Mouse (Mus musculus) kidney, postnatal 0 days (tissue): ENCODE results near the gene Gpc5. TPM values are rescaled to one million over a fixed set of nuclear protein-coding genes. Genes with fewer than 3 reads are reported as not detected.

ENCODE experiments used
- ATAC-seq: fragments of 200-750 bp; cut with Nextera tagmentation; replicated peaks from 2 replicates; pipeline ENCODE4 v1.8.0; 2017; ENCODE audit warnings: low read depth, moderate number of reproducible peaks, moderate TSS enrichment, moderate library complexity; ENCODE audit not compliant: low FRiP score
- DNase-seq: peaks from one replicate; pipeline ENCODE4 v3.0.0-alpha.2; 2016; ENCODE audit warnings: low spot score
- H3K27ac ChIP-seq: fragments of 300-500 bp; sonication (generic); 2 replicates; pipeline ENCODE4 v1.5.1; 2014; ENCODE audit warnings: mild to moderate bottlenecking
- H3K27me3 ChIP-seq: fragments of 300-500 bp; sonication (generic); 2 replicates; pipeline ENCODE4 v1.6.1; 2014; ENCODE audit warnings: low read length, mixed read lengths; ENCODE audit not compliant: insufficient read depth
- H3K36me3 ChIP-seq: fragments of 300-500 bp; sonication (generic); 2 replicates; pipeline ENCODE4 v1.6.1; 2014; ENCODE audit warnings: low read length, mixed read lengths; ENCODE audit not compliant: insufficient read depth
- H3K4me1 ChIP-seq: fragments of 300-500 bp; sonication (generic); replicated peaks from 2 replicates; pipeline ENCODE4 v1.6.1; 2014; ENCODE audit warnings: antibody characterized with exemption, low read length, mixed read lengths; ENCODE audit not compliant: insufficient read depth
- H3K4me2 ChIP-seq: fragments of 300-500 bp; sonication (generic); 2 replicates; pipeline ENCODE4 v1.6.1; 2014; ENCODE audit warnings: mild to moderate bottlenecking, low read length, moderate library complexity, mixed read lengths
- H3K4me3 ChIP-seq: fragments of 300-500 bp; sonication (generic); replicated peaks from 2 replicates; pipeline ENCODE4 v1.5.1; 2014; ENCODE audit warnings: low read depth, low read length
- H3K9ac ChIP-seq: fragments of 300-500 bp; sonication (generic); 2 replicates; pipeline ENCODE4 v1.6.1; 2014; ENCODE audit warnings: low read depth, low read length
- H3K9me3 ChIP-seq: fragments of 300-500 bp; sonication (generic); replicated peaks from 2 replicates; pipeline ENCODE4 v1.6.1; 2016; ENCODE audit warnings: low read length, inconsistent platforms, mixed read lengths
- CTCF ChIP-seq: IDR thresholded peaks from 2 replicates; pipeline ENCODE4 v1.5.1; 2016; ENCODE audit warnings: antibody characterized with exemption, low read depth, mild to moderate bottlenecking, moderate library complexity
- WGBS: fragments of 180-500 bp; shearing (Covaris S2); extraction: QIAGEN DNeasy Blood & Tissue Kit; methylation state at CpG from one replicate; pipeline ENCODE4 v1.1.7; 2014; 5-methylcytosine and 5-hydroxymethylcytosine counted together
- polyA plus RNA-seq: library from polyadenylated mRNA; unstranded; fragments of >200 nt; fragmentation: Nextera tagmentation; extraction: Ambion mirVana; gene quantifications from 2 replicates; pipeline ENCODE4 v1.2.1, GENCODE M21; 2015

Gene Gpc5
- polyA plus RNA-seq, 1 experiment from 2014 or later = 18.5 TPM

DNA sequence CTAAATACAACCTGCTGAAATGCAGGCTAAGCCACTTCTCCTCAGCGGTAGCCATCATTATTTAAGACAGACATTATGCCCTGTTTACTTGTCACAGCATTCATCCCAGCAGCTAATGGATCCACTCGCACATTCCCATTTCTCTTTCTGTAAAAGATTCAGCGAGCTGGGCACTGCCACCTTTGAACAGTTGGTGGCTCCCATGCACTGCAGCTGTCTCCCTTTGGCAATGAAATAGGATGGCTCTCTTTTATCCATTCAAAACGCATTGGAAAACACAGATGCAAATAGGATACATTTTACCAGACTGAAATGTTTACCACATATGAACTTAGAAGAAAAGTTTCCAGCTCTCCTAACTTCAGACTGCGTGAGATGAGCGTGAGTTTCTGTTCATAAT is 21.5 kb upstream of the Gpc5 start:
- Histone ChIP-seq H3K4me3 (no peak overlapping the region), H3K9me3 (no peaks in the 10 kb centered on the region), H3K36me3 (no peaks in the 10 kb centered on the region), H3K4me2 (no peak overlapping the region), H3K9ac (no peak overlapping the region), H3K27ac (no peak overlapping the region), H3K27me3 (no peaks in the 10 kb centered on the region), H3K4me1 (no peaks in the 10 kb centered on the region)
- DNase-seq (peak; percentile 53), ATAC-seq (no peak)
- 37% methylated on average over 6 of the region's 6 CpGs for WGBS
- TF ChIP-seq CTCF = peak; percentile 82

DNA sequence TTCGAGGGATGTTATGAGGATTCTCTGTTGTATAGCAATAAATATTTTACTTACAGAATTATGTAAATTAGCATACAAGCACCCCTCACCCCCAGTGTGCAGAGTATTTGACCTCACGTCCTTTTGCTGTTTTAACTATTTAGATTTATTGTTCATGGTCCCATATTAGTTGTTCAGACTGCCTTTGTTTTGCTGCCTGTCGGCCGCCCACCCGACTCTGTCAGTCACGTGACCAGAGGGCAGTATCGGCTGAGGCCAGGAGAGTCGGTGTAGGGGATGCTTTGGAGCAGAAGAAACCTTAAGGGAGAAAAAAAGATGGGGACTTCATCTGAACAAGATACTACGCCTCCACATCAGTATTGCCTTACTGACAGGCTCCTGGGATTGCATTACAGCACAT is 14.7 kb upstream of the Gpc5 start:
- Histone ChIP-seq H3K36me3 (no peaks in the 10 kb centered on the region), H3K27ac (no peak overlapping the region), H3K4me3 (no peak overlapping the region), H3K27me3 (no peaks in the 10 kb centered on the region), H3K4me1 (no peaks in the 10 kb centered on the region), H3K9ac (no peak overlapping the region), H3K4me2 (no peak overlapping the region), H3K9me3 (no peaks in the 10 kb centered on the region)
- ATAC-seq = no peak
- 35% methylated on average over 9 of the region's 9 CpGs for WGBS
- no peak for DNase-seq
- TF ChIP-seq CTCF = no peak

DNA sequence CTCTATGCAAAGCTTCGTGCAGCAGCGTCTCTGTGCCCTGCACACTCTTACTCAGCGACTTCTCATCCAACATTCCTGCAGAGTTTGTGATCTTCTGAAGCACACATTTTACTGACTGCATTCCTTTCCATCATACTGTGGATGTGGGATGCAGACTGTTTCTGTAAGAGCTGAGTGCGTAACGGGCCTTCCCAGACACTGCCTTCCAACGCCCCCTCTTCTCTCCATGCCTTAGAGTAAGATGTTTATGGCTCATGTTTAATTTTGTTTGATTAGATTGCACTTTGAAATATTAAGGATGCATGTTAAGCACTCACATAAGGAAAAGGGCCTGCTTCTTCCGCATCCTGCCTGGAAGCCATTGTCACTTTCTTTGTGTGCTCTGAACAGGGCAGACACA is 14.0 kb upstream of the Gpc5 start:
- no peaks in the 10 kb centered on the region for H3K36me3 ChIP-seq
- ATAC-seq = no peak
- no peak overlapping the region for H3K9ac ChIP-seq
- no peaks in the 10 kb centered on the region for H3K4me1 ChIP-seq
- H3K4me3 ChIP-seq = no peak overlapping the region
- TF ChIP-seq CTCF = no peak
- H3K27ac ChIP-seq = no peak overlapping the region
- H3K4me2 ChIP-seq = no peak overlapping the region
- 74% methylated on average over 7 of the region's 7 CpGs for WGBS
- H3K27me3 ChIP-seq = no peaks in the 10 kb centered on the region
- H3K9me3 ChIP-seq = no peaks in the 10 kb centered on the region
- DNase-seq = no peak

DNA sequence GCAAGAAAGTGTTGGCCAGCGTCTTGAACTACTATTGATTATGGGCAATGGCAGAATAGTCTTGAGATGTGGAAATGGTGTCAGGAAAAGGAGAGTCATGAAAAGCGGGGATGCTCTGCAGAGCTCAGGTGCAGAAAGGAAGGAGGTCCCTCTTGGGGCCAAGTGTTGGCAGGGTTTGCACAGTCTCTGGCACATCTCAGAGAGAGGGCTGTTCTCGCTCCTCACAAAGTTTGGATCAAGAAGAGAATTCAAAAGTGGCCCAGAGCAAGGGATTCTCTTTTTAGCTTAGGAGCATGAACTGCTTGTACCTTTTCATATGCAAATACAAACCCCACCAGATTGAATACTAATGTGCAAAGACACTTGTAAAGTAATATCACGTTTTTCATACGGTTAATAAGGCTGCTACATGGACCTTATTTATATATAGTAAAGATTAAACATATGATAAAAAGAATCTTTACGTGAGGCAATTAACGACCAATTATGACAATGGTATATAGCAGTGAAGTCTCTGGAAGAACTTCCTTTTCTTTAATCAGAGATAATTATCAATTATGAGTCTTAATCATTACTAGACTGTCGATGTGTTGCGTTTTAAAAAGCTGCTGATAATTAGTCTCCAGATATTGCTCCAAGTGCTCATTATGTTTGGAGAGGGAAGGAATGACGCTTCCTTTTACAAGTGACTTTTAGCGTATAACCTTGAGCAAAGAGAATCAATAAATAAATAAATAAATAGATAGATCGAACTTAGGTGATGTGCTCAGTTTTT is 10.1 kb upstream of the Gpc5 start:
- Histone ChIP-seq H3K36me3 (no peaks in the 10 kb centered on the region), H3K4me2 (no peak overlapping the region), H3K27ac (no peak overlapping the region), H3K9me3 (no peaks in the 10 kb centered on the region), H3K4me1 (no peaks in the 10 kb centered on the region), H3K9ac (no peak overlapping the region), H3K4me3 (no peak overlapping the region), H3K27me3 (no peaks in the 10 kb centered on the region)
- ATAC-seq (no peak), DNase-seq (no peak)
- WGBS = 84% methylated on average over 12 of the region's 12 CpGs
- no peak for TF ChIP-seq CTCF

DNA sequence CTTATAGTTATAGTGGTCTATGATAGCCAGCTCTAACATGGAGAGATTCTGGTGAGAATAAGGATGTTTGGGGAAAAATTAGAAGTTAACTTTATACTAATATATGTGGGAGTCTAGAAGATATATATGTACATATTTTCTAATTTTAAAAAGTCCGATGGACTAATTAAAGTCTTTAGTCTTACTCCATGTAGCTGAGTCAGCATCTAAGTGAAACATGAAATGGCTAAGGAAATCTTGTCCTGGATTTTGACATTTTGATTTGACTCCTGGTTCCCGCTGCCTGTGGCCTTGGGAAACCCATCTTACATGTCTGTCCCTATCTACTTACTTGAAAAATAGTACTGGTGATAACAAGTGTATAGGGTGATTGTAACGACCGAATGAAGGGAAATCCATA is 1.5 kb upstream of the Gpc5 start:
- no peak for TF ChIP-seq CTCF
- H3K4me2 ChIP-seq = no peak overlapping the region
- H3K27ac ChIP-seq = no peak overlapping the region
- H3K9ac ChIP-seq = no peak overlapping the region
- H3K36me3 ChIP-seq = no peaks in the 10 kb centered on the region
- ATAC-seq (no peak), DNase-seq (no peak)
- no peaks in the 10 kb centered on the region for H3K27me3 ChIP-seq
- WGBS = 88% methylated on average over 4 of the region's 4 CpGs
- H3K4me1 ChIP-seq = no peaks in the 10 kb centered on the region
- H3K9me3 ChIP-seq = no peaks in the 10 kb centered on the region
- H3K4me3 ChIP-seq = no peak overlapping the region

DNA sequence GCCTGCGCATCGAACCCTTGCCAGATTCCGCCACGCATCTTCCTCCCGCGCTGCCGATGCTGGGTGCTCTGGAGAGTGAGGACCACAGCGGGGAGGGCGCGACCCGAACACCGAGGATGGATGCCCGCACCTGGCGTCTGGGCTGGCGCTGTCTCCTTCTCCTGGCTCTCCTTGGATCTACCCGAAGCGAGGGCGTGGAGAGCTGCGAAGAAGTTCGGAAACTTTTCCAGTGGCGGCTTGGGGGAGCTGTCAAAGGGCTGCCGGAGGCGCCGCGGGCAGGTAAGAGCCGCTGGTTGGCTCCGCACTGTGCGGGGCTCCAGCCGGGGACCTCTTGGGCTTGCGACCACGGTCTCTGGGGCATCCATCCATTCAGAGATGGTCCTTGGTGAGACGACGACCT is 495 bp downstream of the Gpc5 start:
- H3K4me3 ChIP-seq = peak overlapping the region; percentile 69
- no peaks in the 10 kb centered on the region for H3K4me1 ChIP-seq
- DNase-seq (no peak), ATAC-seq (peak; percentile 33)
- H3K9ac ChIP-seq = peak overlapping the region; percentile 61
- WGBS = under 1% methylated on average over 33 of the region's 33 CpGs
- no peak for TF ChIP-seq CTCF
- H3K36me3 ChIP-seq = no peaks in the 10 kb centered on the region
- no peaks in the 10 kb centered on the region for H3K27me3 ChIP-seq
- H3K4me2 ChIP-seq = peak overlapping the region; percentile 91
- H3K9me3 ChIP-seq = no peaks in the 10 kb centered on the region
- H3K27ac ChIP-seq = no peak overlapping the region

DNA sequence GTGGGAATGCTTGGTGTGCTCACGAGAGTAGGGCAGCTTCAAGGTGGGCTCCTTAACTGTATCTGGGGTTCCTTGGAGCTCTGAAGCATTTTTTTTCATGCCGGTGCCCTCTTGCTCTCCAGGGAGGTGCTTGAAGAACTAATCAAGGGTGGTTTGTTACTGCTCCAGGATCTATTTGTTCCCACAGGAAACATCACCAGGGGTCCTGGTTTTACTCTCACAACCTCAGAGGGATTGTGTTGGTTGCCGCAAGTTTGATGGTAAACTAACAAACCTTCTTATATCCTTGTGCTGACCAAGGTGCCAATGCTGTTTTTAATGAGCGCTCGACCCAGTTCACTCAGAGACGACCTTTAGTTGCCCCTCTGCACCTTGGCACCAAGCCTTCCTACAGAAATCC is 937 bp downstream of the Gpc5 start:
- H3K4me1 ChIP-seq = no peaks in the 10 kb centered on the region
- H3K27ac ChIP-seq = no peak overlapping the region
- no peaks in the 10 kb centered on the region for H3K9me3 ChIP-seq
- H3K4me3 ChIP-seq = peak overlapping the region; percentile 69
- peak overlapping the region; percentile 61 for H3K9ac ChIP-seq
- H3K27me3 ChIP-seq = no peaks in the 10 kb centered on the region
- no peak for TF ChIP-seq CTCF
- ATAC-seq (no peak), DNase-seq (no peak)
- peak overlapping the region; percentile 91 for H3K4me2 ChIP-seq
- H3K36me3 ChIP-seq = no peaks in the 10 kb centered on the region
- WGBS = 33% methylated on average over 6 of the region's 6 CpGs
